Mouse (Mus musculus) yolk sac, embryonic 10.5 days (tissue): ENCODE measurements around the gene Ttyh3.

Experiments used
- DNase-seq: peaks from one replicate; pipeline ENCODE4 v3.0.0-alpha.2; 2017; ENCODE audit warnings: low spot score

The Ttyh3 gene

GRCm38 (mm10) chr5:140575381-140575866, 73.4 kb downstream of the Ttyh3 start:
- no peak for DNase-seq

- DNase-seq, result no peak
Measured at GRCm38 (mm10) chr5:140572611-140573010, 76.2 kb downstream of the Ttyh3 start.

GRCm38 (mm10) chr5:140571673-140572072, 77.2 kb downstream of the Ttyh3 start:
- DNase-seq, result no peak

GRCm38 (mm10) chr5:140571201-140571600, 77.6 kb downstream of the Ttyh3 start:
- no peak for DNase-seq
